Comparison of ENCODE assay signal across 9 mouse cellular contexts in genomic region chr2:152048003-152048980, GRCm38 (mm10). TPM values are rescaled to one million over a fixed set of nuclear protein-coding genes. Genes with fewer than 3 reads are reported as not detected.
DNase-seq lines count a peak whose midpoint lies in the region; ATAC-seq and TF ChIP-seq lines count a peak whose summit lies in the region.
"Had no signal": no experiment of that assay in that cellular context is flagged by ENCODE, and none has a peak within 500 bp of the region (broad histone marks: within the 10 kb centered on the region; RNA-seq: fewer than 3 reads in every experiment).

No protein-coding gene starts in this region.

- no peak for TF ChIP-seq CTCF in testis, adult 2 months (IDR thresholded peaks at IDR 0.05; ENCODE audit: control insufficient read depth, insufficient read depth, insufficient replicate concordance, low read depth, low read length)

- no peaks in the 10 kb centered on the region for H3K36me3 ChIP-seq in erythroblast, embryonic 14.5 days (ENCODE audit: control insufficient read depth)
- no peaks in the 10 kb centered on the region for H3K36me3 ChIP-seq in testis, adult 2 months (ENCODE audit: control insufficient read depth, insufficient read depth, low read length)
- H3K36me3 ChIP-seq in limb, embryonic 10.5 days, result no peaks in the 10 kb centered on the region

- peak overlapping the region; percentile 40 for H3K4me3 ChIP-seq in erythroblast, embryonic 14.5 days (replicated peaks)
- H3K4me3 ChIP-seq in testis, adult 2 months (ENCODE audit: control insufficient read depth, low read depth, low read length), result peak overlapping the region; percentile 26
- H3K4me3 ChIP-seq in limb, embryonic 10.5 days, result peak overlapping the region; percentile 59

- peaks cover 64% of the 10 kb centered on the region for H3K27me3 ChIP-seq in erythroblast, embryonic 14.5 days (ENCODE audit: control insufficient read depth)
- peaks cover 4% of the 10 kb centered on the region for H3K27me3 ChIP-seq in testis, adult 2 months (ENCODE audit: control insufficient read depth, insufficient read depth, low read length)
- peaks cover 93% of the 10 kb centered on the region for H3K27me3 ChIP-seq in limb, embryonic 10.5 days (ENCODE audit: low read depth, poor library complexity, severe bottlenecking)

- H3K9me3 ChIP-seq in erythroblast, embryonic 14.5 days (ENCODE audit: control insufficient read depth, low read length), result peaks cover 2% of the 10 kb centered on the region; the same call in 1 of the 2 replicates
- no peaks in the 10 kb centered on the region for H3K9me3 ChIP-seq in limb, embryonic 10.5 days (replicated peaks)

- WGBS in limb, embryonic 10.5 days, result under 1% methylated on average over 67 of the region's 82 CpGs

- no peak for ATAC-seq in erythroblast, adult 5-6 weeks (replicated peaks; ENCODE audit: low FRiP score, poor library complexity, severe bottlenecking)
- no peak for ATAC-seq in erythroid progenitor cell, adult 5-6 weeks (replicated peaks; ENCODE audit: low FRiP score, poor library complexity, severe bottlenecking)
- ATAC-seq in CD4-positive, CD25-positive, alpha-beta regulatory T cell, adult 4 months, result no peak

- H3K27ac ChIP-seq in testis, adult 2 months (ENCODE audit: control insufficient read depth, insufficient read depth, low read depth, low read length), result no peak overlapping the region
- H3K27ac ChIP-seq in limb, embryonic 10.5 days, result peak overlapping the region; percentile 84

- no peak for TF ChIP-seq POLR2A in testis, adult 2 months (IDR thresholded peaks at IDR 0.05; ENCODE audit: control insufficient read depth, low read depth, low read length)

- DNase-seq in testis, postnatal 14 days (ENCODE audit: low spot score), result no peak
- peak; percentile 62 for DNase-seq in limb, embryonic 10.5 days (ENCODE audit: low spot score)
- peak; percentile 60 for DNase-seq in retina, embryonic 14.5 days (ENCODE audit: low spot score)

- H3K4me1 ChIP-seq in erythroblast, embryonic 14.5 days (ENCODE audit: control insufficient read depth), result peaks cover 34% of the 10 kb centered on the region
- peaks cover 16% of the 10 kb centered on the region for H3K4me1 ChIP-seq in testis, adult 2 months (ENCODE audit: control insufficient read depth, insufficient read depth, low read length)
- peaks cover 37% of the 10 kb centered on the region for H3K4me1 ChIP-seq in limb, embryonic 10.5 days

RNA-seq across cellular contexts. Expression of gene Scrt2, which starts 33.0 kb away (rescaled TPM):
- 0.03 TPM in 1 of 2 replicates, not detected in the other for polyA plus RNA-seq in erythroblast, embryonic 14.5 days (2012)
- total RNA-seq in erythroblast, adult 5-6 weeks (2015; ENCODE audit: low replicate concordance), result not detected in 2 replicates
- total RNA-seq in erythroblast, adult 5-6 weeks (2017; ENCODE audit: low replicate concordance), result not detected in 2 replicates
- 0.19 and 0.21 TPM in 2 replicates for polyA plus RNA-seq in testis, adult 2 months (2012; rRNA removed)
- not detected in 2 replicates for polyA plus RNA-seq in limb, embryonic 10.5 days (2016; fragmentation: Nextera tagmentation; extraction: Ambion mirVana)
- total RNA-seq in erythroid progenitor cell, adult 5-6 weeks (2015; ENCODE audit: low replicate concordance), result not detected in 2 replicates
- total RNA-seq in erythroid progenitor cell, adult 5-6 weeks (2017; ENCODE audit: low replicate concordance), result not detected in 2 replicates
- polyA plus RNA-seq in CD4-positive, CD25-positive, alpha-beta regulatory T cell, adult 4 months (2017; shearing (Covaris generic)), result not detected
- total RNA-seq: CH12.LX had no signal

RNA-seq across cellular contexts. Expression of gene Slc52a3, which starts 52.0 kb away (rescaled TPM):
- 0.05 and 0.09 TPM in 2 replicates for polyA plus RNA-seq in erythroblast, embryonic 14.5 days (2012)
- not detected in 2 replicates for total RNA-seq in erythroblast, adult 5-6 weeks (2015; ENCODE audit: low replicate concordance)
- not detected in 2 replicates for total RNA-seq in erythroblast, adult 5-6 weeks (2017; ENCODE audit: low replicate concordance)
- polyA plus RNA-seq in testis, adult 2 months (2012; rRNA removed), result 37.6 and 52.4 TPM in 2 replicates
- 0.77 and 1.3 TPM in 2 replicates for polyA plus RNA-seq in limb, embryonic 10.5 days (2016; fragmentation: Nextera tagmentation; extraction: Ambion mirVana)
- total RNA-seq in erythroid progenitor cell, adult 5-6 weeks (2015; ENCODE audit: low replicate concordance), result not detected in 2 replicates
- 0.26 TPM in 1 of 2 replicates, not detected in the other for total RNA-seq in erythroid progenitor cell, adult 5-6 weeks (2017; ENCODE audit: low replicate concordance)
- 10 to 100 TPM in 1 of 2 experiments, 1 to 10 TPM in 1; 8.6 to 16.0 TPM for polyA plus RNA-seq in CD4-positive, CD25-positive, alpha-beta regulatory T cell, adult 4 months (2017; shearing (Covaris generic))

RNA-seq across cellular contexts. Expression of gene Srxn1, which starts 57.0 kb away (rescaled TPM):
- 2.6 TPM in 2 replicates for polyA plus RNA-seq in erythroblast, embryonic 14.5 days (2012)
- 3.5 and 6.7 TPM in 2 replicates for total RNA-seq in erythroblast, adult 5-6 weeks (2015; ENCODE audit: low replicate concordance)
- total RNA-seq in erythroblast, adult 5-6 weeks (2017; ENCODE audit: low replicate concordance), result 8.4 and 9.5 TPM in 2 replicates
- polyA plus RNA-seq in testis, adult 2 months (2012; rRNA removed), result 131 and 135 TPM in 2 replicates
- polyA plus RNA-seq in limb, embryonic 10.5 days (2016; fragmentation: Nextera tagmentation; extraction: Ambion mirVana), result 8.0 and 9.6 TPM in 2 replicates
- total RNA-seq in erythroid progenitor cell, adult 5-6 weeks (2015; ENCODE audit: low replicate concordance), result 10.1 and 16.3 TPM in 2 replicates
- total RNA-seq in erythroid progenitor cell, adult 5-6 weeks (2017; ENCODE audit: low replicate concordance), result 11.5 and 35.3 TPM in 2 replicates
- polyA plus RNA-seq in CD4-positive, CD25-positive, alpha-beta regulatory T cell, adult 4 months (2017; shearing (Covaris generic)), result 1 to 10 TPM; 2.2 to 3.0 TPM
- total RNA-seq: CH12.LX had no signal

Comparison
In these comparisons a context has a peak if more than half of its experiments do, and no peak if none do; other contexts are left out.
1. RNA of gene Srxn1, which starts 57.0 kb away (polyA plus RNA-seq): 131 to 135 TPM in testis, adult 2 months; 8.0 to 9.6 TPM in limb, embryonic 10.5 days, 2.2 to 3.0 TPM in CD4-positive, CD25-positive, alpha-beta regulatory T cell, adult 4 months and 2.6 TPM in erythroblast, embryonic 14.5 days; every median in the first group is over 10 times any median in the second.
2. Peak in every context shown above with its lines, with median percentiles within 50 percentile points of each other: H3K4me3 ChIP-seq.